Mouse (Mus musculus) embryonic facial prominence, embryonic 12.5 days (tissue): ENCODE results near the gene F2rl2. TPM values are rescaled to one million over a fixed set of nuclear protein-coding genes. Genes with fewer than 3 reads are reported as not detected.

Source experiments
- ATAC-seq: fragments of 200-750 bp; cut with Nextera tagmentation; 2 replicates; pipeline ENCODE4 v1.8.0; 2017; ENCODE audit not compliant: insufficient number of reproducible peaks, insufficient read depth, low FRiP score, low TSS enrichment
- H3K27ac ChIP-seq: fragments of 300-500 bp; sonication (generic); 2 replicates; pipeline ENCODE4 v1.5.1; 2016; ENCODE audit warnings: mild to moderate bottlenecking
- H3K27me3 ChIP-seq: fragments of 300-500 bp; sonication (generic); 2 replicates; pipeline ENCODE4 v1.6.1; 2016; ENCODE audit warnings: mild to moderate bottlenecking, moderate library complexity
- H3K36me3 ChIP-seq: fragments of 300-500 bp; sonication (generic); 2 replicates; pipeline ENCODE4 v1.6.1; 2016; ENCODE audit warnings: mild to moderate bottlenecking
- H3K4me1 ChIP-seq: fragments of 300-500 bp; sonication (generic); 2 replicates; pipeline ENCODE4 v1.6.1; 2016
- H3K4me2 ChIP-seq: fragments of 300-500 bp; sonication (generic); replicated peaks from 2 replicates; pipeline ENCODE4 v1.6.1; 2016; ENCODE audit warnings: mild to moderate bottlenecking, moderate library complexity
- H3K4me3 ChIP-seq: fragments of 300-500 bp; sonication (generic); 2 replicates; pipeline ENCODE4 v1.5.1; 2016; ENCODE audit warnings: mild to moderate bottlenecking
- H3K9ac ChIP-seq: fragments of 300-500 bp; sonication (generic); 2 replicates; pipeline ENCODE4 v1.6.1; 2016; ENCODE audit warnings: mild to moderate bottlenecking, moderate library complexity
- H3K9me3 ChIP-seq: fragments of 300-500 bp; sonication (generic); 2 replicates; pipeline ENCODE4 v1.6.1; 2016; ENCODE audit warnings: mild to moderate bottlenecking, moderate library complexity
- WGBS: fragments of 180-500 bp; shearing (Covaris S2); methylation state at CpG from one replicate; pipeline ENCODE4 v1.1.7; 2016; 5-methylcytosine and 5-hydroxymethylcytosine counted together
- polyA plus RNA-seq: library from polyadenylated mRNA; unstranded; fragments of >200 nt; fragmentation: Nextera tagmentation; extraction: Ambion mirVana; gene quantifications from 2 replicates; pipeline ENCODE4 v1.2.1, GENCODE M21; 2016

The F2rl2 gene
- 1.2 TPM in 2 replicates for polyA plus RNA-seq

DNA sequence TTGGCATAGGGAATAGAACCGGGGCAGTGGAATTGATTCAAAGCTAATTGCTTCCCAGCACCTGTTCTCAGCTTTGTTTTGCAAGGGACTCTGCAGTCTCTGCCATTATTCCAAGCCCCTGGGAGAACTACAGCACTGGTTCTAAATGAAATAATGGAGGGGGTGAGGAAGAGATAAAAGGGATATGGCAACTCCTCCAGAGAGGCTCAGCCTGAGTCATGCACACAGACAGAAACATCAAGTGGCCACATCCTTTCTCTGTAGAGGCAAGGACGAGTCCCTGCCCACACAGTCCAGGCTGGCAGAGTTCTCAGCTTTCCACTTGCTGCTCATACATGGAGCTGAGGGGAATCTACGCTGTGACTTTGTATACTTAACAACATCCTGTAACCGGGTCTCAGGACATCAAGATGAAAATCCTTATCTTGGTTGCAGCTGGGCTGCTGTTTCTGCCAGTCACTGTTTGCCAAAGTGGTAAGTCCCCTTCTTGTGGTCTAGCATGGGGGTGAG, at the start of gene F2rl2:
Gene F2rl2 (plus strand): TSS at position 200 of the 510 bp plus-strand sequence.
- no peak within 1 kb of the TSS for H3K4me3 ChIP-seq
- no peak for ATAC-seq
- 0 out of 2 replicates have a peak, but pooled peaks cover 2% of the 10 kb centered on the region for H3K4me1 ChIP-seq
- no peak within 1 kb of the TSS for H3K27ac ChIP-seq
- no peaks in the 10 kb centered on the region for H3K9me3 ChIP-seq
- WGBS = 68% methylated on average over 4 of the region's 4 CpGs
- no peak within 1 kb of the TSS for H3K9ac ChIP-seq
- no peaks in the 10 kb centered on the region for H3K27me3 ChIP-seq
- H3K4me2 ChIP-seq = no peak within 1 kb of the TSS
- H3K36me3 ChIP-seq = no peaks in the 10 kb centered on the region; the same call in 1 of the 2 replicates

DNA sequence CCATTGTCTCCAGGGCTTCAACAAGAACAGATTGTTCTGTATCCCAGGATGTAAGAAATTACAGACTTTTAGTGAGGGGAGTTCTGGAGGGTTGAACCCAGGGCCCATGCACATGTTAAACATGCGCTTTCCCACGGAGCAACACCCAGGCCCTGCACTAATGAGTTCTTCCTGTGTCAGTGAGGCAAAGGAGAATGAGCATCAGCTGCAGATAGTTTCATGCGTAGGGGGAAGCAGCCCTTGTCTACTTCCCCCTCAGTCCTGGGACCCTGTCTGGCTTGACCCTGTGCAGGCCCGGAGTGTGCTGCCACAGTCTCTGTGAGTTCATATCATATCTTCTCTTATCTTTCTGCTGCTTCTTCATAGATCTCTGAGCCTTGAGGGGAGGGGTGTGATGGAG, 49.4 kb upstream of the F2rl2 start:
- H3K36me3 ChIP-seq = peaks cover 5% of the 10 kb centered on the region
- no peaks in the 10 kb centered on the region for H3K9me3 ChIP-seq
- ATAC-seq = no peak
- no peak overlapping the region for H3K4me2 ChIP-seq
- H3K4me3 ChIP-seq = no peak overlapping the region
- WGBS = 54% methylated on average over 4 of the region's 4 CpGs
- no peak overlapping the region for H3K9ac ChIP-seq
- H3K27me3 ChIP-seq = no peaks in the 10 kb centered on the region
- peaks cover 19% of the 10 kb centered on the region; the same call in 1 of the 2 replicates for H3K4me1 ChIP-seq
- 0 out of 2 replicates have a peak overlapping the region, but pooled peaks have one; percentile 25 for H3K27ac ChIP-seq

DNA sequence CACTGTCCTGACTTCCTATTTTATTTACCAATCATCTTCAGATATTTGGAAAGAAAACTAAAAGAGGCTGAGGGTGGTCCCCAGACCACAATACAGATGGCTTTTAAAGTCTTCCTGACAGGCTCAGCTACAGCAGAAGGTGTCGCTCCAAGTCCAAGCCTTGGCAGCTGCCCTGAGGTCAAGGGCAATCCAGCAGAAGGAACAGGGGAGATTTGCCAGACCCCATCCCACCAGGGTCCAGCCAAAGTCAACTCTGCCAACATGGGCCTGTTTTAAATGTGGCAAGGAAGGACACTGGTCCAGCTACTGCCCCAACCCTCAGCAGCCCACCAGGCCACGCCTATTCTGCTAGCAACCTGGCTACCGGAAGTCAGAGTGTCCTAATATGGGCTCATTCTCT, 46.7 kb upstream of the F2rl2 start:
- Histone ChIP-seq H3K9me3 (no peaks in the 10 kb centered on the region), H3K4me1 (peaks cover 7% of the 10 kb centered on the region; the same call in 1 of the 2 replicates), H3K4me2 (no peak overlapping the region), H3K36me3 (peaks cover 5% of the 10 kb centered on the region), H3K4me3 (no peak overlapping the region), H3K9ac (no peak overlapping the region), H3K27me3 (no peaks in the 10 kb centered on the region), H3K27ac (no peak overlapping the region)
- 89% methylated on average over 3 of the region's 3 CpGs for WGBS
- no peak for ATAC-seq

DNA sequence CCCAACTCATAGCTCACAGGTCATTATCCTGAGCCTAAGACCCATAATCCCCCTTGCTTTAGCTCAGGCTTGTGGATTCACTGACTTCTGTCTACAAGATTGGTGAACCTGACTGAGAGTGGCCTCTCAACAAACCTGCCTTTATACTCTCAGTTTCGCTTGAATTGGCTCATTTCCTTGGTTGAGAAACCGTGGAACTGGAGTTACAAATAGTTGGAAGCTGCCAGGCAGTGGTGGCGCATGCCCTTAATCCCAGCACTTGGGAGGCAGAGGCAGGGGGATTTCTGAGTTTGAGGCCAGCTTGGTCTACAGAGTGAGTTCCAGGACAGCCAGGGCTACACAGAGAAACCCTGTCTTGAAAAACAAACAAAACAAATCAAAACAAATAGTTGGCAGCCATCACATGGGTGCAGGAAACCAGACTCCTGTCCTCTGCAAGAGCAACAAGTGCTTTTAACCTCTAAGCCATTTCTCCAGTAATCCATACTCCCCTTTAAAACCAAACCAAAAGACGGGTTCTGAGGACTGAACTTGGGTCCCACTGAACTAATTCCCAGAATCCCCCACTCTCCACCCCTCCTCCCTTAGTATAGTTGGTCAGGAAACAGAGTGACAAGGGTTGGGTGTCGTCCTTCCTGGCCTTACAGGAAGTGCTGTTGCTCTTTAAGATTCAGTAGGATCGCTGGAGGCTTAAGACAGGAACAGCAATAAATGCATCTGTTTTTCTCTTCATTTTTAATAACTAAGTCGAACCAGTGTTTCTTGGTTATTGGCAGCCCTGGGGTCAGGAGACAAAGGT, 44.6 kb upstream of the F2rl2 start:
- no peaks in the 10 kb centered on the region for H3K27me3 ChIP-seq
- no peak overlapping the region for H3K27ac ChIP-seq
- 81% methylated on average over 7 of the region's 7 CpGs for WGBS
- ATAC-seq = no peak
- H3K36me3 ChIP-seq = no peaks in the 10 kb centered on the region
- H3K9ac ChIP-seq = no peak overlapping the region
- H3K4me1 ChIP-seq = peaks cover 8% of the 10 kb centered on the region; the same call in 1 of the 2 replicates
- no peak overlapping the region for H3K4me3 ChIP-seq
- no peak overlapping the region for H3K4me2 ChIP-seq
- no peaks in the 10 kb centered on the region for H3K9me3 ChIP-seq

DNA sequence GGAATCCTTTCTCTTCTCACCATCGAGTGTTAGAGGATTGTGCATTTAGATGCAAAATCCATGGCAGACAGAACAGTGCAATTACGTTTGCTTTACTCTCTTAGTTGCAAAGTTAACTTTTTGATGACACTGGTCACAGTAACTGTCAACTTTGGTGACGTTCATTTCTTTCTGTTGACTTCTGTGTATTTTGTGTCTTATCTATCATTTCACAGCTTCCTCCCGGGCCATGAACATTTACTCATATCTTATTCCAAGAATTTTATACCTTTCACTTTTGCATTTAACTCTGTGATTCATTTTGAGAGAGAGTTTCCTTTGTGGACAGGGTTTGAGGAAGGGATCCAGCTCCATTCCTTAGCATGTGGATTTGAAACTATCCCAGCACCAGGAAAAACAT, 43.0 kb upstream of the F2rl2 start:
- ATAC-seq = no peak
- Histone ChIP-seq H3K4me1 (peaks cover 4% of the 10 kb centered on the region; the same call in 1 of the 2 replicates), H3K4me3 (no peak overlapping the region), H3K27me3 (no peaks in the 10 kb centered on the region), H3K27ac (no peak overlapping the region), H3K4me2 (no peak overlapping the region), H3K36me3 (0 out of 2 replicates have a peak, but pooled peaks cover 8% of the 10 kb centered on the region), H3K9me3 (no peaks in the 10 kb centered on the region), H3K9ac (no peak overlapping the region)
- WGBS = 88% methylated on average over 4 of the region's 4 CpGs

DNA sequence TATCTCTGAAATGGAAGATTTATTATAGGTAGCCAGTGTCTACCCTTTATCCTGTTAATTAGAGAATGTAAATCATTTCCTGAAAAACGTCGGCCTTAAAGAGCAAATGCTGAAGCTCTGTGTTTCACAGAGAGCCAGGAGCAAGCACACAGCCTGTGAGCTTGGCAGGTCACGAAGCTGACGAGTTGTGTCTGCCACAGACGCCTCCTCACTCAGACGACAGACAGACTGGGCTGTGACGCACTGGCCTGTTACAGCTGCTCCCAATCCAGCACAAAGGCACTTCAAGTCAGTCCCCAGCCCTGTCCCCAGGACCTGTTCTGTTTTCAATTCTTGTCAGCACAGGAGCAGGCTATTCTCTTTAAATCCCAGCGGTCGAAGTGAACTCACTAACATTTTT, 41.4 kb upstream of the F2rl2 start:
- H3K27ac ChIP-seq = peak overlapping the region; percentile 50; the same call in 1 of the 2 replicates
- peaks cover 4% of the 10 kb centered on the region; the same call in 1 of the 2 replicates for H3K4me1 ChIP-seq
- H3K9me3 ChIP-seq = no peaks in the 10 kb centered on the region
- no peak overlapping the region for H3K4me3 ChIP-seq
- no peak overlapping the region for H3K9ac ChIP-seq
- no peaks in the 10 kb centered on the region for H3K27me3 ChIP-seq
- peaks cover 17% of the 10 kb centered on the region for H3K36me3 ChIP-seq
- 27% methylated on average over 9 of the region's 9 CpGs for WGBS
- no peak for ATAC-seq
- H3K4me2 ChIP-seq = no peak overlapping the region

DNA sequence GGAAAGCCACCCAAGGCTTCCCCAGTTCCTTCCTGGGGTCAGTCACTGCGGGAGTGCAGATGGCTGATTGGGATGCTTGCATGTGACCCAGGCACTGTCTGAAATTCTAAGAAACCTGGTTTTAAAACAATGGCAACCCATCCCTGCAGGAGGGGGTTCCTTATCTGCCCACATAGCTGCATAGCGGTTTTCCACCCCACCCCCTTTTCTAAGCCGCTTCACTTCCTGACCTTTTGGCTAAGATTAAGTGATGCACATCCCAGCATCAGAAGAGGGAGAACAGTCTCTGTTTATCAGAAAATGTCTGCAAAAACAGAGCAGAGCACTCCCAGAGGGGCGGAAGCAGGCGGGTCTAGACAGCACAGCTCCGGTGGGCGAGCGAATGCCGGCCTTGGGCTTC, 39.5 kb upstream of the F2rl2 start:
- no peak for ATAC-seq
- H3K4me2 ChIP-seq = no peak overlapping the region
- H3K27ac ChIP-seq = no peak overlapping the region
- no peak overlapping the region for H3K9ac ChIP-seq
- peaks cover 17% of the 10 kb centered on the region for H3K36me3 ChIP-seq
- no peak overlapping the region for H3K4me3 ChIP-seq
- H3K4me1 ChIP-seq = peaks cover 4% of the 10 kb centered on the region; the same call in 1 of the 2 replicates
- WGBS = 55% methylated on average over 9 of the region's 9 CpGs
- no peaks in the 10 kb centered on the region; the same call in 1 of the 2 replicates for H3K9me3 ChIP-seq
- H3K27me3 ChIP-seq = no peaks in the 10 kb centered on the region

DNA sequence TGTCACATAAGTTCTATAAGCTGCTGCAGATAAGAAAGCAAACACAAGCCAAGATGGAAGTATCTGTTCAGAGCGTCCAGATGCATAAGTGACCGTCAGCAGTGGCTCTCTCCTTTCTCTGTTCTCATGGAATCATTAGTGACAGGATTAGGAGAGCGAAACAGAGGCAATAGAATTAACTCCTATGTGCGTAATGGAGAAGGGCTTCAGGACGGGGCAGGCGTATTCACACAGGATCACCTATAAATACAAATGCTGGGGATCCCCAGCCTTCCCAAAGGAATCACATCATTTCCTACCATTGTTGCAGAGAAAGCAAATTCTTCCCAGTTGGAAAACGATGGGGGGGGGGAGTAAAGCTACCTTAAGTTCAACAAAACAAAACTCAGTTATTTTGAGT, 37.2 kb upstream of the F2rl2 start:
- H3K4me2 ChIP-seq = no peak overlapping the region
- H3K27me3 ChIP-seq = no peaks in the 10 kb centered on the region
- H3K4me1 ChIP-seq = peaks cover 4% of the 10 kb centered on the region; the same call in 1 of the 2 replicates
- ATAC-seq = no peak
- 80% methylated on average over 7 of the region's 7 CpGs for WGBS
- no peak overlapping the region for H3K27ac ChIP-seq
- no peak overlapping the region for H3K9ac ChIP-seq
- no peaks in the 10 kb centered on the region; the same call in 1 of the 2 replicates for H3K9me3 ChIP-seq
- no peak overlapping the region for H3K4me3 ChIP-seq
- H3K36me3 ChIP-seq = peaks cover 30% of the 10 kb centered on the region

DNA sequence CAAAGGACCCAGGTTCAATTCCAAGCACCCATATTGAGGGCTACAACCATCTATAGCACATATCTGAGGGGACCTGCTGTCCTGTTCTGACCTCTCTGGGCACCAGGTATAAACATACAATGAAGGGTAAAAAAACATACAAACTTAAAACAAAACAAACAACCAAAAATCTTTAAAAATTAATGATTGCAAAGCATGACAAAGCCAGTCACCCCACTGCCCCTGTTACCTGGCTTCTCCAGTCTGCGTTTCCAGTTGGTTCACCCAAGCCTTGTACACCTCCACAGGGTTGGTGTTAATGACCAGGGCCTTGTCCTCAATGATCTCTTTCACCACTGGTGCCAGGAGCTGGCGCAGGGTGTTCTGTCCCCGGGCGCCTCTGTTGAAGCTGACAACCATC, 32.8 kb upstream of the F2rl2 start:
- Histone ChIP-seq H3K27me3 (no peaks in the 10 kb centered on the region), H3K27ac (no peak overlapping the region), H3K4me2 (no peak overlapping the region), H3K36me3 (peaks cover 27% of the 10 kb centered on the region), H3K4me1 (no peaks in the 10 kb centered on the region), H3K9me3 (no peaks in the 10 kb centered on the region; the same call in 1 of the 2 replicates), H3K9ac (no peak overlapping the region), H3K4me3 (no peak overlapping the region)
- ATAC-seq = no peak
- 96% methylated on average over 4 of the region's 4 CpGs for WGBS

DNA sequence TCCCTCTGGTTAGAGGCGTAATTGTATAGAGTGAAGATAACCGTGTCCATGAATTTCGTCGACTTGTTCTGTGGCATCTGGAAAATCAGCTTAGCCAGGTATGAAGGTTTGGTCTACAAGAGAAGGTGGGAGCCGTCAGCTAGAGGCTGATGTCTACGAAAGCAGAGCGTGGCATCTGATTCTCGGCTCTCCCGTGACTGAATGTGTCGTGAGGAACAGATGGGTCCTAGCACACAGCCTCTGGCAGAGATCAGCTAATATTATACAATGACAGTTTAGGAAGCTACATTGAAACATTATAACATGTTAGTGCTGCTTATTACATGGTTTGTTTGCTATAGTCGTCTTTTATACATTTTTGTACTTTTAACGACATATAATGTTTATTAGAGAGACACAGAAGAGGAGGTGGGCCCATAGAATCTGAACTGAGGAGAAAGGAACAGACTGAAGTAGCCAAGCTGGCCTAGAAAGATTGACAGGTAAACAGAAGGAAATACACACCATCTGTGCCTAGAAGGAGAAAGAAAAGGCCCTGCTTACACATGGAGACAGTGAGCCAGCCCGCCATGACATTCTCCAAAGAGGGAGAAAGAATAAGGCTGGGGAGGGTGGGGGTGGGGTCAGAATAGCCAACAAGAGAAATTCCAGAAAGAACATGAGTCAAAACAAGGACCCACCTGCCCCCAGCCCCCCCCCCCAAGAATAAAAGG, 30.9 kb upstream of the F2rl2 start:
- H3K4me3 ChIP-seq = no peak overlapping the region
- H3K4me2 ChIP-seq = no peak overlapping the region
- WGBS = 83% methylated on average over 13 of the region's 13 CpGs
- no peaks in the 10 kb centered on the region for H3K4me1 ChIP-seq
- ATAC-seq = no peak
- no peaks in the 10 kb centered on the region for H3K27me3 ChIP-seq
- H3K9ac ChIP-seq = no peak overlapping the region
- H3K36me3 ChIP-seq = peaks cover 34% of the 10 kb centered on the region
- H3K27ac ChIP-seq = no peak overlapping the region
- no peaks in the 10 kb centered on the region; the same call in 1 of the 2 replicates for H3K9me3 ChIP-seq

DNA sequence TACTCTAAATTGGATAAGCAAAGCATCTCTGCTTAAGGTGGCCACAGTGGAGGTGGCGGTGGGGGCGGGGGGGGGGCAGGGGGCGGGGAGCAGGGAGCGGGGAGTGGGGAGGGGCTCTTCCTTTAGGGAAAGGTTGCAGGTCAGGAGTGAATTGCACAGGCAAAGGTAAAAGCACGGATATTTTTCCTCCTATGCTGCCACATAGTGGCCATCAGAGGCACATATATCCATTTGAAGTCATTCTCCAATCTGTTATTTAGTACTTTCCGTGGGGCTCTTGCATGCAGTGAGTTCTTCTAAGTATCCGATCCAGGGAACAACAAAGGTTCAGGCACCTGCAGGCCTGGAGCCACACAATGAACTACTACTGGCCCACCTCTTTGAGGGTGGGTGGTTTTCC, 29.4 kb upstream of the F2rl2 start:
- no peak for ATAC-seq
- Histone ChIP-seq H3K27me3 (no peaks in the 10 kb centered on the region), H3K36me3 (peaks cover 38% of the 10 kb centered on the region), H3K4me3 (no peak overlapping the region), H3K9me3 (no peaks in the 10 kb centered on the region; the same call in 1 of the 2 replicates), H3K4me1 (no peaks in the 10 kb centered on the region), H3K4me2 (no peak overlapping the region), H3K27ac (no peak overlapping the region), H3K9ac (no peak overlapping the region)
- WGBS = 21% methylated on average over 7 of the region's 7 CpGs
